Mouse (Mus musculus) right cerebral cortex, postnatal 25 days (tissue): ENCODE measurements around the gene Kif22.

Source experiments
- DNase-seq: peaks from one replicate; pipeline ENCODE4 v3.0.0; 2022

Gene Kif22

DNA sequence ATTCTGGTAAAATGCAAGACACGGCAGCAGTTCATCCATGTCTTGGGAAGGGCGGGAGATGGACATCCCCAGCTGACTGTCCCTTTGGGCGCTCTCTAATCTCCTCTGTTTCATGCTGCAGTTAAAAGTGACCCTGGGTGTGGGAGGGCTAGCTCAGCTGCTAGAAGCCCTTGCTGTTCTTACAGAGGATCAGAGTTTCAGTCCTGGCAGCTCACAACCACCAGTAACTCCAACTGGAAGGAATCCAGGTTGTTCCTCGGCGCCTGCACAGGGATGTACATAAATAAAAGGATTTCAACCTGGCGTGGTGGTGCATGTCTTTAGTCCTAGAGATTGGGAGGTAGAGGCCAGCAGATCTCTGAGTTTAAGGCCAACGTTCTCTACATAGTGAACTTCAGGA is 59.2 kb downstream of the Kif22 start:
- DNase-seq: no peak

DNA sequence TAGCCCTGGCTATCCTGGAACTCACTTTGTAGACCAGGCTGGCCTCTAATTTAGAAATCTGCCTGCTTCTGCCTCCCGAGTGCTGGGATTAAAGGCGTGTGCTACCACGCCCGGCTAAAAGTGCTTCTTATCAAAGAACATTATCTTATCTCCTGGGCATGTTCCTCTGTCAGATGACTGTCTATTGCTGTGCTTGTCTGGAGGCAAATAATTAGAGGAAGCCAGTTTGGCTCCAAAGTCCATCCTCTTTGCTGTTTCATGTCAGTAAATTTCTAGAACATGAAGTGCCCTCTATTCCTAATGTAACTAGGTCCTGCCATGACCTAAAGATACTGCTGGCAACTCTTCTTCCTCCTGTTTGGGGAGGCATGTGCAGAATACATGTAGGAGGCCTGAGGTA is 60.2 kb downstream of the Kif22 start:
- no peak for DNase-seq

DNA sequence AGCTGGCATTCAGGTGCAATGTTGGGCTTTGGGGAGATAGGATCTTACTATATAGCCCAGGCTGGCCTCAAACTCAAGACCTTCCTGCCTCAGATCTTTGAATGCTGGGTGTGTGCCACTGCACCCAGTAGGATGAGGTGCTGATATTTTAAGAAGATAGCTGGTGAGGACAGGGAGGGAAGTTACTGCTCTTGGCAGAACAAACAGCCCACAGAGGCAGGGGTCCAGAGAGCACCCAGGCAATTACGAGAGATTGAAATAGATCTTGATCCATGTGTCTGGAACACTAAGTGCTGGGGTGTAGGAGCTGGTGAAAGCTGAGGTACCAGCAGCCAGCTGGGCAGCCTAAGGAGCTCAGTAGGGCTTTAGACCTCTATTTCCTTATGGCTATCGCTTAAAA is 60.7 kb downstream of the Kif22 start:
- DNase-seq: no peak

DNA sequence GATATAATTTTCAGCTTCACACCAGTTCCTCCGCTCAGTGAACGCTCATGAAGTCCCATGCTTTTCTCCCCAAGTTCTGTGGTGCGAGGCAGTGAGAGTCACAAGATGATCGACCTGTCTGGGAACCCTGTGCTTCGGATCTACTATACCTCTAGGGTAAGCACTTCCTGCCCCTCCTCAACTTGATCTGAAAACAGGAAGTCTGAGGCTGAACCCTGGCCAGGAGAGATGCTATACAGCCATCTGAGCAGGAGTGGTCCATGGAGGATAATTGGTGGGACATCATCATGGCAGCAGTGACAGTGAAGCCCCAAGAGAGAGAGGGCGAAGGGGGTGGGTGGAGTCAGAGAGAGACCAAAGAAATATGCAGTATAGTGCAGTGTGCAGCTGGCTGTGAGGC is 63.4 kb downstream of the Kif22 start:
- no peak for DNase-seq
